Mouse (Mus musculus): ENCODE data around the gene S100a16. TPM values are rescaled to one million over a fixed set of nuclear protein-coding genes. Genes with fewer than 3 reads are reported as not detected.

Gene S100a16
- polyA plus RNA-seq (2017; shearing (Covaris generic)): 0.30 TPM

DNA sequence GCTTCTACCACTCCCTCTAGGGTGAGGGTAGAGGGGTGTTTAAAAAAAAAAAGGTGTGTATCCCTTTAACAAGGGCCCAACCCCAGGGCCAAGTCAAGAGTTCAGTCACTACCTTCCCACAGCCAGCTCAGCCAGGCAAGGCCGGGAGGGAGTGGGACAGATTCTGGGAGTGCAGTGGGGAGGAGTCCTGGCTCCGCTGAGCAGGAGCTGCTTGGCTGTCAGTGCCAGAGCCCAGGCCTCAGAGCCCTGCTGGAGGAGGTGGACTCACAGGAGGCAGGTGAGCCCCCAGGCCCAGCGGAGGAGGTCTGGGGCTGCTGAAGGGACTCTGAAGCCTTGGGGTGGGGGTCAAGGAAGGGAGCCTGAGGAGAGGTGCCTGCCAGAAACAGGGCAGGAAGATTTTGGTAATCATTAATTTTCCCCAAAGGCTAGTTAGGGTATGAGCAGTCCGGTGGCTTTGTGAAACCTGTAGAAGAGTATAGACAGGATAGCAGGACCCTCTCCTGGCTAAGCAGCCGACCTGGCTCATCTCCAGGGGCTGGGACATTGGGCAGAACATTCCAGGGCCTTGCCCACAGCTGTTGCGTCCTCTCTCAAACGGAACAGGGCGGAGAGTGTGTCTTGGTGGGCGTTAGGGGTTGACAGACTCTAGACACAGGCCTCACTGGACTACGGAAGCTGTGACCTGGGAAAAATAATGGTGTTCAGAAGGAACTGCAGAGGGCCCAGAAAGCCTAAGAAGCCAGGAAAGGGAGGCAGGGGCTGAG, at the start of gene S100a16:
Gene S100a16, plus strand, starts transcription at position 114 of the 764 bp plus-strand sequence.

DNA sequence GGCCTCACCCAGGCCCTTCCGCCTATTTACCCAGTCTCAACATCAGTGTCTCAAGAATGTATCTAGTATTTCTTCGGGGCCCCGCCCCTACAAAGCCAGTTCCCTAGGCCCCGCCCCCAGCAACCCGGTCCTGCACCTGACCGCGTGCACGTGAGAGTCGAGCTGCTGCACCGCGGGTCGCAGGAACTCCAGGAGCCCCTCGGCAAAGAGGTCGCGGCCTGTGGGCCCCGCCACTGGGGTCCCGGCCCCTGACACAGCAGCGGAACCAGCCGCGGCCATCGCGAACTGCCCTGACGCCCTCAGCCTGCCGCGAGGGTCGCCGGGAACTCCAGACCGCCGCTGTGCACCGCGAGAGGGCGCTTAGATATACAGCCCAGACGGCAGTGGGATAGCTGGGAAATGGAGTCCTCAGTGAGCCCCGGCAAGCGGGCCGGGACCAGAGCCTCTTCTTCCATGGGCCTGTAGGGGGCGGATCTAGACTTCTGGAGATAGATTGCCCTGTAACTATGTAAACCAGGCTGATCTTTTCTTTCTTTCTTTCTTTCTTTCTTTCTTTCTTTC, 46.3 kb upstream of the S100a16 start, which contains the start of gene Snapin:
Gene Snapin, minus strand, starts transcription at position 338 of the 561 bp plus-strand sequence.

DNA sequence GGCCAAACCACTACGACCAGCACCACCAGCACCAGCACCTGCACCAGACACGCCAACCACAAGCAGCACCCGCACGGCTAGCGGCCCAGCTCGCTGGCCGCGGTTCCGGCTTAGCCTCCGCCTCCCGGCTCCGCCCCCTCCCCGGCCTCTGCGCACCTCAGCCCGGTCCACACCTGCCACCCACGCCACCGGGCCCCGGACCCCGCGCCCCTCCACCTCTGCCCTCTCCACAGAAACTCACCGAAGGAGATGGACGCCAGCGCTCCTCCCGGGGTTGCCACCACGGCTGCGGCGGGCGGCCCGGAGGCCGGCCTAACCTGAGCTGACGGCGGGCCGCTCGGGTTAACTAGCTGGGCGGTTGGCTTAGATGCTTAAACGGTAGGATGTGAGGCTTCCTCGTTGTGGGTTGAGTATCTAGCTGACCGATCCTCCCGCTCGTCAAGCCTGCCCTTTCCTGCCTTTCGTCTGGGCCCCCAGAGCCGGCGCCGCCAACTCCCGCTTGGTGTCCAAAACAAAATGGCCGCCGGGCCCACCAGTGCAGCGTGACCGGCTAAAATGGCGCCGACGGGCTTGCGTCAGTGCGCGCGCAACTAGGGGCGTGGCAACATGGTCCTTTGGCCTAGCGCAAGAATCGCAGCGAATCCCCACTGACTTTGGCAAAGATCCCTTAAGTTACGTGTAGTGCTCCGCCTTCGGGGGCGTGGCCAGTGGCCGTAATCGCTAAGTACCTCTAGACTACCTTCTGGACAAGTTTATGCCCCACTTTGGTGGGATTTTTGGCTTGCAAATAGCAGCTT, 27.9 kb upstream of the S100a16 start, which contains the start of gene Chtop:
Gene Chtop, minus strand, starts transcription at position 549 of the 797 bp plus-strand sequence.

DNA sequence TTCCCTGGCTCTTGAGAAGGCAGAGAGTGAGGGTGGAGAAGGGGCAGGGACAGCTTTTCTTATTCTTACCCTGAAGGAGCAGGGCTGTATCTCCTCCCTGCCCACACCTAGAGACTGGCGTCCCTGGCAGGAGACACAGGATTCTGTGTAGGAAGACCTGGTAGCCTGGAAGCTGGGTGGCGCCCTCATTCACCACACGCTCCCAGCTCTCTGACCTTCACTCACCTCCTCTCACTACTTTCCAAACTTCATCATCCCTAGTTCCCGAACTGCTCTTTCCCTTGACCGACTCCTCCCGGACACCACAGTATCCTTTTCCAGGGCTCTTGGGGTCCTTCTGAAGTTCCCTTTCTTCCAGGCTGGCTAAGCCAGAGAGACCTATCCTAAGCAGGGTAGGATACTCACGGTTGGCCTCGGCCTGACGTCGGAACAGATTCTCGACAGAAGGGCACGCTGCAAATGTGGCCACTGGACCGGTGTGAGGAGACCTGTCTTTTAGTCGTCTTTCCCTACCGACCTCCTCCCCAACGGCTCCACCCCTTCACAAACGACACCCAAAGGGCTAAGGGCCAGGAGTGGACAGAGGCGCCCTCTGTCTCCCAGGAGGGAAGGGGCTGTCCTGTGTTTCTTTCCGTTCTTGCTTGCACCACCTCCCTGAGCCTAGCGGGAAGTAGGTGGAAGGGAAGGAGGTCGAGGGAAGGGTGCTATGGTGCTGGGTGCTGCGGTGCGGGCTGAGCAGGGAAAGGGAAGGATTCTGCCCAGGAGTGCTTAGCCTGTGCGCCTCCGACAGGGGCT, 23.1 kb upstream of the S100a16 start, which contains the start of the genes S100a1 and S100a13:
Gene S100a1, minus strand, starts transcription at position 597 of the 795 bp plus-strand sequence.
Gene S100a13, plus strand, starts transcription at position 640 of the 795 bp plus-strand sequence.

DNA sequence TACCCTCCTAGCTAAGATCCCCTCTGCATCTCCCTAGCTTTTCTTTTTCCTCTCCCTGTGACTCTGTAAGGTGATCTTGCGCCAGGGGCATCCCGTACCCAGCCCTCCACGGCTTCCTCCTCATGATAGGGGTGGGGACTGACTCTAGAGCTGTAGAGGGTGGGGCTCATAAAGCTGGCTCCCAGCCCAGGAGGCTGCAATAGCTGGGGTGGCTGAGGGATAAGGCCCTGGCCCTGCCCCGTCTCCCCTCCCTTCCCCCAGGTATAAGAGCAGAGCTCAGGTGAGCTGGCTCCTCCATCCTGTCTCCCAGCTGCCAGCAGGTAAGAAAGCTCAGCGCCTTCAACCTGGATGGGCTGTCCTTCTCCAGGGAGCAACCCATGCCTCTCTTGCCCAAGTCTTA, 10.5 kb upstream of the S100a16 start, which contains the start of gene S100a14:
Gene S100a14, plus strand, starts transcription at position 277 of the 400 bp plus-strand sequence.

DNA sequence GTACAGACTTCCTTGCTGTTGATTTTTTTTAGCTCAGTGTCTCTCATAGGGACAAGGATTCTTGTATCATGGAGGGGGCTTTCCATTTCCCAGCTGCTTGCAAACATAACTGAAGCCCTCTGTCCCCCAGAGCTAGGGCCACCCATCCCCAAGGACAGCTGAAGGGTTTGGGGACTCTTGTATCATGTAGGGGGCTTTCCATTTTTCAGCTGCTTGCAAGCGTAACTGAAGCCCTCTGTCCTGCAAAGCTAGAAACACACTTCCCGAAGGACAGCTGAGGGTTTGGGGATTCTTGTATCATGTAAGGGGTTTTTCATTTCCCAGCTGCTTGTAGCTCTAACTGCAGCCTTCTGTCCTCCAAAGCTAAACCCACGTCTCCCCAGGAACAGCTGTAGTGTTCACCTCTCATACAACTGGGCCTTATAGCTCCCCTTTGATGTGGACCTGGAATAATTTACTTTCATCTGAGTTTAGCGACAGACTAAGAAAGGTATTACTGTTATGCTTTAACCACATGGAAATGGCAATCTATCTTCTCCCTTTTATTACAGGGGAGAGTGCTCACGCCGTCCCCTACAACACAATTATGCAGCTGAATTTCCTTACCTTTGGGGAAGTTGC, 23.1 kb downstream of the S100a16 start, which contains the start of gene S100a3:
Gene S100a3, plus strand, starts transcription at position 571 of the 621 bp plus-strand sequence.

DNA sequence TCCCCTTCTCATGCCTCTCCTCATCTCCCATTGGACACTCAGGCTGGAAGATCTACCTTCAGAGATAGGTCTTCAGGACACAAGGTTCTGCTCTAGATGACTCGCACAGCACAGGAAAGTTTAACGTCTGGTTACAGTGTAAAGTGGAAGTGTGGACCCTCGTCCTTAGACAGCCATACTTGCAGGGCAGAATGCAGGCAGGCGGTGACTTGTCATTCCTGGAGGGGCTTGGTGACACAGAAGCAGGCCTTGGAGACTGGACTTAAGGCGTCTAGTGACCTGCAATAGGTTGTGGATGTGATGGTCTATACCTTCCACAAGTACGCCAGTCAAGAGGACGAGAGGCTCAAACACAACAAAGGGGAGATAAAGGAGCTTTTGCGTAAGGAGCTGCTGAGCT, 52.9 kb downstream of the S100a16 start, which contains the start of gene S100a2:
Gene S100a2, plus strand, starts transcription at position 301 of the 400 bp plus-strand sequence.

Other genes with a start within 250 kb of the S100a16 start
- 12.1 TPM for gene Gatad2b, start 244.1 kb upstream of the S100a16 start, polyA plus RNA-seq (2017; shearing (Covaris generic))
- gene Slc27a3, start 147.3 kb upstream of the S100a16 start, polyA plus RNA-seq (2017; shearing (Covaris generic)): 0.49 TPM
- 34.7 TPM for gene Ints3, start 103.6 kb upstream of the S100a16 start, polyA plus RNA-seq (2017; shearing (Covaris generic))
- not detected for gene Npr1, start 71.4 kb upstream of the S100a16 start, polyA plus RNA-seq (2017; shearing (Covaris generic))
- gene Ilf2, start 61.1 kb upstream of the S100a16 start, polyA plus RNA-seq (2017; shearing (Covaris generic)): 102 TPM
- 107 TPM for gene Snapin, start 46.2 kb upstream of the S100a16 start, polyA plus RNA-seq (2017; shearing (Covaris generic))
- 166 TPM for gene Chtop, start 27.8 kb upstream of the S100a16 start, polyA plus RNA-seq (2017; shearing (Covaris generic))
- 3.4 TPM for gene S100a1, start 22.9 kb upstream of the S100a16 start, polyA plus RNA-seq (2017; shearing (Covaris generic))
- gene S100a13, start 22.8 kb upstream of the S100a16 start, polyA plus RNA-seq (2017; shearing (Covaris generic)): 133 TPM
- not detected for gene S100a14, start 10.4 kb upstream of the S100a16 start, polyA plus RNA-seq (2017; shearing (Covaris generic))
- 1.3 TPM for gene S100a3, start 23.3 kb downstream of the S100a16 start, polyA plus RNA-seq (2017; shearing (Covaris generic))
- gene S100a2, start 53.0 kb downstream of the S100a16 start, polyA plus RNA-seq (2017; shearing (Covaris generic)): 0.85 TPM
- gene Gm42674, start 64.7 kb downstream of the S100a16 start, polyA plus RNA-seq (2017; shearing (Covaris generic)): not detected
- 89.2 TPM for gene S100a4, start 66.5 kb downstream of the S100a16 start, polyA plus RNA-seq (2017; shearing (Covaris generic))
- gene S100a5, start 71.3 kb downstream of the S100a16 start, polyA plus RNA-seq (2017; shearing (Covaris generic)): not detected
- gene S100a6, start 75.6 kb downstream of the S100a16 start, polyA plus RNA-seq (2017; shearing (Covaris generic)): 126 TPM
- not detected for gene S100a7a, start 116.8 kb downstream of the S100a16 start, polyA plus RNA-seq (2017; shearing (Covaris generic))
- gene S100a8, start 131.7 kb downstream of the S100a16 start, polyA plus RNA-seq (2017; shearing (Covaris generic)): not detected
- gene S100a9, start 158.5 kb downstream of the S100a16 start, polyA plus RNA-seq (2017; shearing (Covaris generic)): not detected
- gene Pglyrp4, start 189.7 kb downstream of the S100a16 start, polyA plus RNA-seq (2017; shearing (Covaris generic)): not detected
- gene Gm5849, start 240.6 kb downstream of the S100a16 start, polyA plus RNA-seq (2017; shearing (Covaris generic)): not detected

All from CD4-positive, CD25-positive, alpha-beta regulatory T cell (primary cell).